Mouse (Mus musculus) brain, embryonic 14.5 days (tissue): Measurements from ENCODE around the gene Efcab2.

Experiments used
- CTCF ChIP-seq: fragments of 200-500 bp; IDR thresholded peaks from 2 replicates; pipeline ENCODE4 v1.5.1; 2012; ENCODE audit warnings: inconsistent platforms, mild to moderate bottlenecking, moderate library complexity, borderline replicate concordance; ENCODE audit not compliant: insufficient read depth, insufficient read length; ENCODE audit errors: extremely low read depth
- POLR2A ChIP-seq: fragments of 200-500 bp; IDR thresholded peaks from 2 replicates; pipeline ENCODE4 v1.6.1; 2012; ENCODE audit warnings: mild to moderate bottlenecking, inconsistent platforms, borderline replicate concordance; ENCODE audit not compliant: poor library complexity, insufficient read depth, insufficient read length, severe bottlenecking; ENCODE audit errors: extremely low read depth

DNA sequence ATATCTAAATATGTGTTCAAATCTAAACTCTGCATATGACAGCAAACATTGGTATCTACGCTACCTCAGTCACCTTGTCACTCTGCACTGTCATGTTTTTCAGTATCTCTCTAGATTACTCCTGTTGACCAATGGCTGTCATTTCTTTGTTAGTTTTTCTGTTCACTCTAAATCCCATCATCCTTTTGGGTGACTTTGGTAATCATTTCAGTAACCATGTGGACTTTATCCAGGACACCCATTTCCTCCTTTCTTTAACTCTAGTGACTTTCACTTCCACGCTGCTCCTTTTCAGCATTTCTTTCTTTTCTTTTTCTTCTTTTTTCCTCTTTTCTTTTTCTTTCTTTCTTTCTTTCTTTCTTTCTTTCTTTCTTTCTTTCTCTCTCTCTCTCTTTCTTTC is 13.7 kb downstream of the Efcab2 start:
- TF ChIP-seq CTCF: no peak
- no peak for TF ChIP-seq POLR2A
